Mouse (Mus musculus): Measurements from ENCODE around the gene Glul.

DNA sequence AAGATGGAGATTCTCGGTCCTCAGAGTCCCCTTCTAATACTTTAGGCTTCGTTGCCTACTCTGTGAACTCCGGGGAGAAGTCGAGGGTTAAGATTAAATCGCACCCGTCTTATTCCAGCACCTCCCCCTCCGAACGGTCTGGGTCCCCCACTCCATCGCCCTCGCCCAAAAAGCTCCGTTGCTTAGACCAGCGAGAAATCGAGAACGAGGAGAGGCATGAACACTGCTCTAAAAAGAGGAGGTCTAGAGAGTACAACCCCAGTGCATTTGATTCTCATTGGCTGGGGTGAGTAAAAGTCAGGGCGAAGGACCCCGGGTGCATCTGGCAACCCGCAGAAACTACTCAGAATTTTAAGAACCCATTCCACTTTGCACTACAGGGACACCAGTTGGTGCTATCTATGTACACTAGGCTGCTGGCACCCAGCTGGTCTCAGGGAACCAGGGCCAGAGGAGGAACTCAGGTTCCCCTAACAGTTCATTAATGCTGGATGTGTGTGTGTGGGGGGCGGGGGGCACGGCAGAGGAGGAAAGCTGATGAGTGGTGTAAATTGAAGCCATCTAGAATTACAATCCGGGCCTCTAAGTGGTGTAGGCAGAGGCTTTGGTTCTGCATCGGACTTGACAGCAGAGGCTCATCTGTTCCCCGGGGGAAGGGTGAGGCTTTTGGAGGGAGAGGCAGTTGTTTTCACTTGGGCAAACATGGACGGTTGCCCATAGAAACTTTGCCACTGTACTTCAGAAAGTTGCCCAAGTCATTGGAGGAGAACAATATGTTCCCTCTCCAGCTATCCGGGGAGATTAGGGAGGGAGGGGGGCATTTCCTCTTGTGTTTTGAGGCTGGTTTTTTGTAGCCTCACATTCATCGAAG is 1.4 kb downstream of the Glul start:
- TF ChIP-seq CTCF (IDR thresholded peaks at IDR 0.05; ENCODE audit: control insufficient read depth, insufficient read depth, low read length) (no peak), POLR2A (IDR thresholded peaks at IDR 0.05; ENCODE audit: borderline replicate concordance, control insufficient read depth, low read depth, low read length) (no peak)

Data from bone marrow, adult 2 months (tissue).